Mouse (Mus musculus) skeletal muscle tissue, adult 2 months (tissue): ENCODE data around the gene Hist1h1b.

Source experiments
- DNase-seq: peaks from one replicate; pipeline ENCODE4 v3.0.0-alpha.2; 2012; ENCODE audit warnings: low read depth, low spot score

Gene Hist1h1b

GRCm38 (mm10) chr13:21733466-21733865 is 47.0 kb downstream of the Hist1h1b start:
- DNase-seq, result no peak
